Mouse (Mus musculus): Measurements from ENCODE around the gene Nck2.

- TF ChIP-seq CTCF (conservative IDR thresholded peaks at IDR 0.05; ENCODE audit: insufficient read depth, insufficient read length, low read depth, low read length) (no peak), POLR2A (IDR thresholded peaks at IDR 0.05; ENCODE audit: low read depth, low read length) (no peak)
Measured at GRCm38 (mm10) chr1:43455196-43455595, 10.8 kb downstream of the Nck2 start.

All from kidney, adult 2 months (tissue).